Mouse (Mus musculus) left cerebral cortex, postnatal 4 days (tissue): ENCODE results near the gene Abhd14a. TPM values are rescaled to one million over a fixed set of nuclear protein-coding genes. Genes with fewer than 3 reads are reported as not detected.
"Not testable (repeated sequence)": the region's sequence is repeated elsewhere in the genome, so short reads cannot be mapped to it uniquely, and the experiment has no call there.

Source experiments
- DNase-seq: peaks from one replicate; pipeline ENCODE4 v3.0.0-alpha.2; 2022
- intact Hi-C: fragments of 180-260 bp; cut with DNase I; formaldehyde crosslinking; loops from one replicate; pipeline ENCODE4 v1.15.1; 2025
- total RNA-seq, 2 experiments: library from RNA; stranded (reverse); gene quantifications; 2 replicates each; pipeline ENCODE4 v1.2.3; 2021

Abhd14a gene
- 10 to 100 TPM; 70.1 to 71.4 TPM for total RNA-seq

GRCm38 (mm10) chr9:106447348-106447747, at the start of gene Abhd14a, which contains the start of gene Abhd14b:
Abhd14a (minus strand) TSS chr9:106447678.
Abhd14b (plus strand) TSS chr9:106447459.
- intact Hi-C loops = no loop called here
- peak; percentile 95 for DNase-seq

GRCm38 (mm10) chr9:106487602-106488001, 40.1 kb upstream of the Abhd14a start:
- intact Hi-C loops = not testable (repeated sequence)

DNA sequence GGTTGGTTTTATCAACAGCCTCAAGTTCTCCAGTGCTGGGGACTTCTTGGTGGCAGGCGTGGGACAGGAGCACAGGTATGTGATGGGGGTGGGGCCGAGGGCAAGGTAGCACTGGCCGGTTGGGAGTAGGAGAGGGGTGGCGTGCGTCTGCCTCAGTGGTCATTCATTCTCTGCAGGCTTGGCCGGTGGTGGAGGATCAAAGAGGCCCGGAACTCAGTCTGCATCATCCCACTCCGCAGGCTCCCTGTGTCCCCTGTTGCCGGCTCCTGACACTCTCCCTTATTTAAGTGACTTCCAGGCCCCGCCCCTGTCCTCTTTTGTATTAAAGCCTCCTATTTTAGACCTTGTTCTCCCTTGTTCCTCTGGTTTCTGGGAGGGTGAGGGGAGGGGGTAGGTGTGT, 37.6 kb upstream of the Abhd14a start:
- intact Hi-C loops = no loop called here
- DNase-seq = no peak

More at GRCm38 (mm10) chr9:106487602-106488001, 40.1 kb upstream of the Abhd14a start:
- DNase-seq = not testable (repeated sequence)

DNA sequence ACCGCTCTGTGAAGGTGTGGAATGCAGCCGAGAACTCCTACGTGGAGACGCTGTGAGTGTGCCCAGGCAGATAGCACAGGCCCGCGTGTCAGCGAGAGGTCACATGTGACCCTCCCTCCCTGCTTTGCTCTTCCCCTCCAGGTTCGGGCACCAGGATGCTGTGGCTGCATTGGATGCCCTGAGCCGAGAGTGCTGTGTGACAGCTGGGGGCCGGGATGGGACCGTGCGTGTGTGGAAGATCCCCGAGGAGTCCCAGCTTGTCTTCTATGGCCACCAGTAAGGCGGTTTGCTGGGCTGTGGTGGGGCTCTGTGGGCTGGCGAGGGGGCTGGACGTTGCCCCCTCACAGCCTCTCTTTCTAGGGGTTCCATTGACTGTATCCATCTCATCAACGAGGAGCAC, 36.1 kb upstream of the Abhd14a start:
- intact Hi-C loops = no loop called here
- no peak for DNase-seq

DNA sequence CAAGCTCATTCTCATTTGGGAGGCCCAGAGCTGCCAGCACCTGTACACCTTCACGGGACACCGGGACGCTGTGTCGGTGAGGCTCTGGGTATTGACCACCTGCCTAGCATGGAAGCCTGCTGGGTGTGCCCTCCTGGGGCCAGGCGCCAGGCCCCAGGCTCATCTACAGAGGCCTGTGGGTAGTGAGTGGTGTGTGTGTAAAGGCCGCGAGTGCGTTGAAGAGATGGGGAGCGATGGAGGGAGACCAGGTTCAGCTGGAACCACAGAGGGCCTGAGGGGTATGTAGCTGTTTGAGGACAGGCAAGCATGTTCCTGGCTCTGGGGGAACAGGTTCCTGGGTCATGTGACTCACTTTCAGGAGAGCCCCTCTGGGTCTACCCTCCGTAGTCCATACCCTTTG, 35.7 kb upstream of the Abhd14a start:
- no peak for DNase-seq
- intact Hi-C loops = no loop called here

DNA sequence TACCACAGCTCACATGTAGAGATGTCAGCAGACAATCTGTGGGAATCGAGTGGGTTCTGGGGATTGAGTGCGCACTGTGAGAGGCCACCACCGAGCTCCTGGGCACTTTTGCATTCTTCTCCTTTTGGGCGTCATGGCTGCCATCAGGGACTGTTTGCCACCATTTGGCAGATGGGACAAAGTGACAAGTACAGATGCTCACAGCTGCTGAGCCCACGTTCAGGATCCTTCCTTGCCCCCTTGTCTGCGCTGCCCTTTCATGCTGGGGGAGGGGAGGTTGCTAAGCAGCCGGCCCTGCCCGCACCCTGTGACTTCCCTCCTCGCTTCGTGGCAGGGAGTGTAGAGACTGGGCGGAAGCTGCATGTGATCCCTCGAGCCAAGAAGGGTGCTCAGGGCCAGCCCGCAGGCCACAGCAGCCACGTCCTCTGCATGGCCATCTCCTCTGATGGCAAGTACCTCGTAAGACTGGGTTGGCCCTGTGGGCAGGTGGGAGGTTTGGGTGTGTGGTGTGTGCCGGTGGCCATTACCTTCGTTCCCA, 35.2 kb upstream of the Abhd14a start:
- DNase-seq = no peak
- intact Hi-C loops = no loop called here

DNA sequence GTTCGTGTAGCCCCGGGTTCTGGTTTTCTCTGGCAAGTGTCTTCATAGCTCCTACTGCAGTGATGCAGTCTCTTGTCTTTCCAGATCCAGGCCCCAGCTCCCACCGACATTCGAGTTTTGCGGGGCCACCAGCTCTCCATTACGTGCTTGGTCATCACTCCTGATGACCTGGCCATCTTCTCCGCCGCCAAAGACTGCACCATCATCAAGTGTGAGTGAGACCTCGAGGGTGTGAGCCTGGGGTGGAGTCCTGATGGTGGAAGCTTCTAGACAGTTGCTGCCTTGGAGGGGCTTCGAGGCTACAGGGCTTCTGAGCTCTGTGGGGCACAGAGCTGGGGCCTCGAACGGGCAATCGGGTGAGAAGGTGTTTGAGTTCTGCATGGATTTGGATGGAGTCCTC, 34.2 kb upstream of the Abhd14a start:
- intact Hi-C loops = no loop called here
- DNase-seq = no peak

- intact Hi-C loops = no loop called here
- no peak for DNase-seq
Measured at GRCm38 (mm10) chr9:106481075-106481474, 33.6 kb upstream of the Abhd14a start.

DNA sequence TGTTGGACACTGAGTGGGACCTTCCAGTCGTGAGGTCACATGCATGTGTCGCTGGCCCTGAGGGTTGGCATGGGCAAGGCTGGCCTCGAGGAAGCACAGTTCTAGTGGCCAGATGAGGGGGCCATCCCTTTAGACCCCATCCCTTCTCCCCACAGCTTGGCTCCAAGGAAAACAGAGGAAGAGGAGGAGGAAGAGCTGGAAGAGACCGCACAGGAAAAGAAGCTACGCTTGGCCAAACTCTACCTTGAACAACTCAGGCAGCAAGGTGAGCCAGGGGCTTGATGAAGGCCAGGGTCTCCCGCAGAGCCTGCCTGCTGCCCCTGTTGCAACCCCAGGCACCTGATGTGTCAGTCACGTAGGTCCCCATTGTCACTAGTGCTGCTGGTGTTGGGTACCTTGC, 33.1 kb upstream of the Abhd14a start:
- intact Hi-C loops = no loop called here
- DNase-seq = no peak

DNA sequence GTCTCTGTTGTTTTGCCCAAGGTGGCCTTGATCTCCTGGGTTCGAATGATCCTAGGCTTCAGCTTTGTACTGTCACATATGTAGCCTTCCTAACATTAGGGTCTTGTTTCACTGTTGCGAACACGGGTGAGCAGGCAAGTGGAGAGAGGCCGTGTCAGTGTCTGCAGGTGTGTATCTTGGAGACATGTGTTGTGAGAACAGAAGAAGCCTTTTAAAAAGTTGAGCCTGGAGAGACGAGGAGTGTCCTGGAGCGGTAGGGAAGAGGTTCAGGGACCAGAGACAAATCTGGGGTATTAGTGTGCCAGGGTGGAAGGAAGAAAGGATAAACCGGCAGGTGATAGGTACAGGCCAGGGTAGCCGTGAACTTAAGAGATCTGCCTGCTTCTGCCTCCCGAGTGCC, 30.6 kb upstream of the Abhd14a start:
- intact Hi-C loops = no loop called here
- DNase-seq = no peak

DNA sequence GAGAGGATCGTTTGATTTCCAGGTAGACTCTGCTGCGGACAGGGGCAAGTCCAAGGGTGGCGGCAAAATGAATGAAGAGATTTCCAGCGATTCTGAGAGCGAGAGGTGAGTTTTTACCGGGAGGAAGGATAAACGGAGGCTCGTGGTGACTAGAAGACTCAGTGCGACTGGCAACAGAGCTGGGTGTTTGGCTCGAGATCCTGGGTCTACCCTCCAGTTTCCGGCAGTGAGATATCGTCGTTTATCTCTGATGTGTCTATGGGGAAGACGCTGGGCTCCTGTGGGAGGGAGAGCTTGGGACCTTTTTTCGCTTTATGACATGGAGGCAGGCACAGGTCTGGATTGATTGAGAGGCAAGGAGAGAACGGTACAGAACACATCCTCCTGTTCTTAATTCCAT, 30.2 kb upstream of the Abhd14a start:
- intact Hi-C loops = no loop called here
- no peak for DNase-seq

GRCm38 (mm10) chr9:106476924-106477484, 29.5 kb upstream of the Abhd14a start, which contains the start of gene Parp3:
Parp3 (minus strand) TSS chr9:106476949.
- peak; percentile 99 for DNase-seq
- intact Hi-C loops = no loop called here

- intact Hi-C loops = no loop called here
- no peak for DNase-seq
Measured at GRCm38 (mm10) chr9:106476002-106476923, 28.8 kb upstream of the Abhd14a start.

- intact Hi-C loops = no loop called here
Measured at GRCm38 (mm10) chr9:106475663-106476001, 28.2 kb upstream of the Abhd14a start, which contains the start of gene Rrp9. Rrp9 (plus strand) TSS chr9:106475963.

GRCm38 (mm10) chr9:106475046-106475445, 27.6 kb upstream of the Abhd14a start:
- intact Hi-C loops = no loop called here

More at GRCm38 (mm10) chr9:106475663-106476001, 28.2 kb upstream of the Abhd14a start, which contains the start of gene Rrp9:
- peak; percentile 4 for DNase-seq

DNA sequence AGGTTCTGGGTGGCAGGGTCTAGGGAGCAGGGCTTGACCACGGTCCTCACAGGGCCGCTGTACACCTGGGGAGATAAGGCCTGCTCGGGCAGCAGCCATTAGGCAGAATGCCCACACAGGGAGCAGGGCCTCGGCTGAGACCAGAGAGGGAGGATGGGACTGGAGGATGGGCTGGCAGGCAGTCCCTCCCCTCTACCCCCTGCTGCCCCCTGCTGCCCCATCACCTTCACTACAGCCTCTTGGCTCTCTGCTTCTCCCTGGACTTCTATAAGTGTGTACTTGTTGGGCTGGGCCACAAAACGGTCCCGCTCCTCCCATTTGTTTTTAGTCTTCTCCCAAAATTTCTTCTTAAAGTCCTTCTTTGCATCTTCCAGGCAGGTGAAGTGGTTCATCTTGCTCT, 27.0 kb upstream of the Abhd14a start:
- intact Hi-C loops = no loop called here
- peak; percentile 84 for DNase-seq

More at GRCm38 (mm10) chr9:106475046-106475445, 27.6 kb upstream of the Abhd14a start:
- peak; percentile 19 for DNase-seq

- intact Hi-C loops = no loop called here
- peak; percentile 43 for DNase-seq
Measured at GRCm38 (mm10) chr9:106473753-106474105, 26.3 kb upstream of the Abhd14a start.

- peak; percentile 21 for DNase-seq
- intact Hi-C loops = no loop called here
Measured at GRCm38 (mm10) chr9:106473081-106473752, 25.7 kb upstream of the Abhd14a start.

GRCm38 (mm10) chr9:106472321-106472720, 24.8 kb upstream of the Abhd14a start:
- DNase-seq = peak; percentile 0
- intact Hi-C loops = no loop called here

DNA sequence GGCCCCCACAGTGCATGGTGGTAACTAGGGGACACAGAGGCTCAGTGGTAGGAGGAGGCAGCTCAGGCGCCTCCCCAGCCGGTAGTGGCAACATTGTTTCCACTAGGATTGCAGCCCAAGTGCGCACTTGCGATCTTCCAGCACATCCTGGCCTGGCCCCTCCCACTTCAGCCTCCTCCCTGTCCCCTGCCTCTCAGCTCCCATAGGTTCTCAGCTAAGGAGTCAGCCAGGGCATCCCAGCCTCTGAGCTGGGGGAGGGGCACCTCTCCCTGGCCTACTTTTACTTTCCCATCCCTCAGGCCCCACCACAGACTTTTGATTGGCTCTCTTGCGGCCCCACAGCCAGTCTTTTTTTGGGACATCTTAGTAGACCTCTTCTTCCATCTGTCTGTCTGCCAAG, 24.4 kb upstream of the Abhd14a start:
- peak; percentile 44 for DNase-seq
- intact Hi-C loops = no loop called here
